Mouse (Mus musculus) forebrain, embryonic 12.5 days (tissue): ENCODE data around the gene Scyl2. TPM values are rescaled to one million over a fixed set of nuclear protein-coding genes. Genes with fewer than 3 reads are reported as not detected.
"Not testable (repeated sequence)": the region's sequence is repeated elsewhere in the genome, so short reads cannot be mapped to it uniquely, and the experiment has no call there.

Experiments
- ATAC-seq: fragments of 200-750 bp; cut with Nextera tagmentation; 2 replicates; pipeline ENCODE4 v1.8.0; 2017; ENCODE audit warnings: moderate TSS enrichment; ENCODE audit not compliant: low FRiP score
- H3K27ac ChIP-seq: fragments of 300-500 bp; sonication (generic); 2 replicates; pipeline ENCODE4 v1.5.1; 2016; ENCODE audit warnings: mild to moderate bottlenecking
- H3K27me3 ChIP-seq: fragments of 300-500 bp; sonication (generic); 2 replicates; pipeline ENCODE4 v1.6.1; 2016; ENCODE audit warnings: mild to moderate bottlenecking
- H3K36me3 ChIP-seq: fragments of 300-500 bp; sonication (generic); replicated peaks from 2 replicates; pipeline ENCODE4 v1.6.1; 2016; ENCODE audit warnings: mild to moderate bottlenecking
- H3K4me1 ChIP-seq: fragments of 300-500 bp; sonication (generic); 2 replicates; pipeline ENCODE4 v1.6.1; 2016
- H3K4me2 ChIP-seq: fragments of 300-500 bp; sonication (generic); 2 replicates; pipeline ENCODE4 v1.6.1; 2016; ENCODE audit warnings: mild to moderate bottlenecking, moderate library complexity
- H3K4me3 ChIP-seq: fragments of 300-500 bp; sonication (generic); replicated peaks from 2 replicates; pipeline ENCODE4 v1.5.1; 2016; ENCODE audit warnings: mild to moderate bottlenecking
- H3K9ac ChIP-seq: fragments of 300-500 bp; sonication (generic); 2 replicates; pipeline ENCODE4 v1.6.1; 2016; ENCODE audit warnings: mild to moderate bottlenecking
- H3K9me3 ChIP-seq: fragments of 300-500 bp; sonication (generic); 2 replicates; pipeline ENCODE4 v1.6.1; 2016
- WGBS: fragments of 180-500 bp; shearing (Covaris S2); methylation state at CpG from one replicate; pipeline ENCODE4 v1.1.7; 2016; 5-methylcytosine and 5-hydroxymethylcytosine counted together
- polyA plus RNA-seq: library from polyadenylated mRNA; unstranded; fragments of >200 nt; fragmentation: Nextera tagmentation; extraction: Ambion mirVana; gene quantifications from 2 replicates; pipeline ENCODE4 v1.2.1, GENCODE M21; 2016

Gene Scyl2
- polyA plus RNA-seq, 1 experiment from 2014 or later = 13.7 TPM

DNA sequence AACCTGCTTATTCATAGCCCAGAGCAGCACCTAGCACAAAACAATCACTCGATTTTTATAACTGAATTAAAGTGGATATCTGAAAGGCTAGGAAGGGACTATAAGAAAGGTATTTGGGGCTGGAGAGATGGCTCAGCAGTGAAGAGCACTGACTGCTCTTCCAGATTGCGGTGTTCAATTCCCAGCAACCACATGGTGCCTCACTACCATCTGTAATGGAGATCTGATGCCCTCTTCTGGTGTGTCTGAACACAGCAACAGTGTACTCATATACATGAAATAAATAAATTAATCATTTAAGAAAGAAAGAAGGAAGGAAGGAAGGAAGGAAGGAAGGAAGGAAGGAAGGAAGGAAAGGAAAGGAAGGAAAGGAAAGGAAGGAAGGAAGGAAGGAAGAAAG is 10.2 kb upstream of the Scyl2 start:
- ATAC-seq, H3K9me3 ChIP-seq, H3K4me2 ChIP-seq, H3K9ac ChIP-seq, H3K36me3 ChIP-seq, H3K27me3 ChIP-seq, H3K27ac ChIP-seq, H3K4me3 ChIP-seq, H3K4me1 ChIP-seq: not testable (repeated sequence)
- 69% methylated on average over 2 of the region's 2 CpGs for WGBS

DNA sequence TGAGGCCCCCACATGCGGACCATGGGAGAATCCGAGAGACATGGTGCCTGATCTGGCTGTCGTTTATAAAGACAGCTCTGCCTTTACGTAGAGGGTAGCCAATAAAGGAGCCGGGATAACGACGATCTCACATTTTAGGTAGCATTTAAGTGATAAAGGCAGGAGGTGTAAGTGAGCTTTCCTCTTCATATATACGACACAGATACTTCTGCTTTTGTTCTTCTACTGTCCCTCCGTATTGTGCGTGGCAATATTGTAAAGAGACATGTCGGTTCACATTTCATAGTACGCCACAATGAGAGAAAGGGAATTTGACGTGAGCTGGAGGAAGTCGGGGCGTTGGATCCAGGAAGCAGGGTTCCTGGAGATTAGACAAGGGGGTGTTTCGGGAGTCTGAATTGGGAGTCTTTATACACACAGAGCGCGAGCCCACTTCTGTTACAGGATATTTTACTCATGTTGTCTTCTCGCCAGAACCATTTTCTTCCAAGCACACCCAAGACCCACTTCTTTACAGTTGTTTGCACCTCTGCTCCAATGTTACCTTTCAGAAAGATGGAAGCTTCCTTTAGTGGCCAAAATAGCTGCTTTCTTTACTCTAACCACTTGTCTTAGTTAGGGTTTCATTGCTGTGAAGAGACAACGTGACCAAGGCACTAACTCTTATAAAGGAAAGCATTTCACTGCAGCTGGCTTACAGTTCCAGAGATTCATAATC is 9.3 kb upstream of the Scyl2 start:
- no peak overlapping the region for H3K4me2 ChIP-seq
- 86% methylated on average over 20 of the region's 20 CpGs for WGBS
- no peak overlapping the region for H3K9ac ChIP-seq
- H3K4me1 ChIP-seq = no peaks in the 10 kb centered on the region
- H3K27ac ChIP-seq = no peak overlapping the region
- no peaks in the 10 kb centered on the region for H3K9me3 ChIP-seq
- H3K4me3 ChIP-seq = no peak overlapping the region
- no peak for ATAC-seq
- H3K36me3 ChIP-seq = no peaks in the 10 kb centered on the region
- H3K27me3 ChIP-seq = no peaks in the 10 kb centered on the region

DNA sequence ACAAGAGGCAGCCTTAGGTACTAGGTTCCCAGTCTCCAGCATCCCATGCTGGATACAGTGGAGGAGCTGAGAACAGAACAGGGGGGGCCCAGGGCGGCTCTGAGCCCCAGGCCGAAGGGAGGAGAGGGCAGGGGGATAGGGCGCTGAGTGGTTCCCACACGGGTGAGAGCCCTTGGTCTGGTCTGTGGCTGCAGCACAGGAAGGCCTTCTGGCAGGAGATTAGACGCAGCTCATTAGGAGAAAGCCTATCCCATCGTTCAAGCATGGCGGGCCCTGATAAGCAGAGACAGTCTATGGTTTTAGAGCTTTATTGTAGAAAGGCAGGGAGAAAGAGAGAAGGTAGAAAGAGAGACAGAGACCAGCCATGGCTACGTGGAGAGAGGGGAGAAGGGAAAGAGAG is 3.9 kb upstream of the Scyl2 start:
- Histone ChIP-seq H3K9ac (no peak overlapping the region), H3K36me3 (no peaks in the 10 kb centered on the region), H3K4me3 (no peak overlapping the region), H3K27ac (no peak overlapping the region), H3K4me2 (no peak overlapping the region), H3K27me3 (peaks cover 4% of the 10 kb centered on the region; the same call in 1 of the 2 replicates), H3K9me3 (no peaks in the 10 kb centered on the region), H3K4me1 (peaks cover 9% of the 10 kb centered on the region)
- 60% methylated on average over 8 of the region's 8 CpGs for WGBS
- ATAC-seq = no peak

DNA sequence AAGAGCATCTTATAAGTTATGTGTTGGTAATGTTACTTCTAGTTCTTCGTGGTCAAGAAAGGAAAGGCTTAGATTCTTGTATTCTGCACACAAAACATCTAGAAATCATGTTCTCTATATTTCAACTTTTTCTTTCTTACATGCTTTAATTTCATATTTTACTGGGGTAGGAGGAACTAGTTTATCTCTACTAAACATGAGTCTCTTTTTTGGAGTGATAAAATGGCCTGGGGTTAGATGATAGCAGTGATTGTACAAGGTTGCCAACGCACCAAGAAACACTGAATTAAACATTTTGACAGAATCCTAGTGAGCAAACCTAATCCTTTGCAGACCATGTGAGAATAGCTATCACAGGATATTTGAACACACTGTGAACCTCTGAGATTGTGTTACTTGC is 1.4 kb upstream of the Scyl2 start:
- WGBS = 86% methylated on average over 2 of the region's 2 CpGs

DNA sequence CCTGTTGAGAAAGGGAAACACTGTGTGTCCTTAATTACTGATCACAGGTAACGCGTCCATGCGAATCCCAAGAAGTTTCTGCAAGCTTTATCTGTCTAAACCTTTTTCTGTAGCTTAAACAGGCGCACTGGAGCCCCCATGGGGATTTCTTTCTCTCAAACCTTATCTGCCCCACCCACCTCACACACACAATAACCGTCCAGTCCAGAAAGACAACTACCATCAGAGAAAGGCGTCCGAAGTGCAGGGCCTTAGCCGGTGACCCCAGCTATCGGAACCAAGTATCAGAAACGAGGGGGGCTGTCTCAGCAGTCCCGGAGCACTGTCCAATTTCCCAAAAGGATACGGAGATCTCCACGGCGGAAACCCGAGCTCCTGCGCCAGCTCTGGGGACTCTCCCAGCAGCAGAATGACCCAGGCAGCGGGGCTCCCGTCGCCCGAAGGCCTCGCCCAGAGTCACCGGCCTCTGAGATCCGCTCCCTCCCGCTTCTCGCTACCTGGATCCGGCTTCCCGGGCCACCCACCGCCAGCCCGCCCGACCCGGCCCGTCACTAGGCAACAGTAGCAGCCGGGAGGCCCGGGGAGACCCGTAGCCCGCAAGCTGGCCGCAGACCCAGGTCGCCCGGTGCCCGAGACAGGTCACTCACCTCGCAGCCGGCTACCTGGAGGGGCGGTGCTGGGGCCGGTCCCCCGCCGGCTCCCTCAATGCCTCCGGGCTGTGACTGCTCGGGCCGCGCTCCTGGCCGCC is 520 bp downstream of the Scyl2 start:
- WGBS = under 1% methylated on average over 50 of the region's 51 CpGs
- no peaks in the 10 kb centered on the region for H3K9me3 ChIP-seq
- 0 out of 2 replicates have a peak, but pooled peaks cover 6% of the 10 kb centered on the region for H3K36me3 ChIP-seq
- peak overlapping the region; percentile 93 for H3K4me3 ChIP-seq
- H3K4me2 ChIP-seq = peak overlapping the region; percentile 84
- peaks cover 4% of the 10 kb centered on the region; the same call in 1 of the 2 replicates for H3K27me3 ChIP-seq
- H3K4me1 ChIP-seq = peaks cover 19% of the 10 kb centered on the region
- peak overlapping the region; percentile 94 for H3K9ac ChIP-seq
- peak; percentile 81; the same call in 1 of the 2 replicates for ATAC-seq
- peak overlapping the region; percentile 61 for H3K27ac ChIP-seq

More for the DNA sequence above, 1.4 kb upstream of the Scyl2 start:
- no peak overlapping the region for H3K4me3 ChIP-seq
- H3K4me1 ChIP-seq = peaks cover 19% of the 10 kb centered on the region
- ATAC-seq = no peak
- no peak overlapping the region for H3K4me2 ChIP-seq
- 0 out of 2 replicates have a peak, but pooled peaks cover 6% of the 10 kb centered on the region for H3K36me3 ChIP-seq
- no peaks in the 10 kb centered on the region for H3K9me3 ChIP-seq
- H3K27me3 ChIP-seq = peaks cover 4% of the 10 kb centered on the region; the same call in 1 of the 2 replicates
- no peak overlapping the region for H3K27ac ChIP-seq
- no peak overlapping the region for H3K9ac ChIP-seq

DNA sequence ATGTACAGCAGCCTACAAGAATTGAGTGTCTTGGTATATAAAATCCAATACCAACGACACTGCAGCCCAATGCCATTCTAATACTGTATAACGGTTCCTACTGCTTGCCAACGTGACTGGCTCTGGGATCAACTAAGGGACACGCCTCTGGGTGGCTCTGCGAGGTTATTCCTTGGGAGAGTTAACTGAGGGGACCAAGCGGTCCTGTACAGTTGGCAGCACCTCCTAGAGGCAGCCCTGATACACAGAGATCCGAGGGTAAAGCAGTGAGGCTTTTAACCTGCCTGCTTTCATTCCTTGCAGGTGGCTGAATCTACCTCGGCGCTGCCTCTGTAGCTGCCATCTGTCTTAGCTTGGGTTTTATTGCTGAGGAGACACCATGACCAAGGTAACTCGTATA is 3.1 kb downstream of the Scyl2 start:
- WGBS = 81% methylated on average over 10 of the region's 10 CpGs
- H3K4me1 ChIP-seq = peaks cover 19% of the 10 kb centered on the region
- no peaks in the 10 kb centered on the region for H3K9me3 ChIP-seq
- no peak overlapping the region for H3K4me3 ChIP-seq
- no peak for ATAC-seq
- H3K9ac ChIP-seq = no peak overlapping the region
- 0 out of 2 replicates have a peak, but pooled peaks cover 6% of the 10 kb centered on the region for H3K36me3 ChIP-seq
- H3K27ac ChIP-seq = no peak overlapping the region
- H3K4me2 ChIP-seq = no peak overlapping the region
- H3K27me3 ChIP-seq = no peaks in the 10 kb centered on the region

DNA sequence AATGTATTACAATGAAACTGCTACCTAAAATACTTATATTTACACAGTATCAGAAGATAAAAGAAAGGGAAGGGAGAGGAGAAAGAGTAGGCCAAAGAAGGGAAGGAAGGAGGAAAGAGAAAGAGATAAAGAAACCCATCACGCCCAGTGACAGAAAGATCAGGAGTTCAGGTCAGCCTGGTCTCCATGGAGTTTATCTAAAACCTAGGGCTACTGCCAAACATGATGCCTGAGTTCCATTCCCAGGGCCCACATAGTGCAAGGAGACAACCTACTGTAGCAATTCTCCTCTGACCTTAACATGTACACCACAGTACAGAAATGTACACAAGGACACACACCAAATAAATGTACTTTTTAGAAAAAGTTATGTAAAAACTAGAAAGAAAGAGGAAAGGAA is 3.9 kb downstream of the Scyl2 start:
- Histone ChIP-seq H3K27ac (no peak overlapping the region), H3K27me3 (no peaks in the 10 kb centered on the region), H3K36me3 (0 out of 2 replicates have a peak, but pooled peaks cover 6% of the 10 kb centered on the region), H3K9ac (no peak overlapping the region), H3K4me1 (peaks cover 19% of the 10 kb centered on the region), H3K9me3 (no peaks in the 10 kb centered on the region), H3K4me3 (no peak overlapping the region), H3K4me2 (no peak overlapping the region)
- WGBS = 100% methylated on average over 1 of the region's 1 CpGs
- ATAC-seq = no peak

DNA sequence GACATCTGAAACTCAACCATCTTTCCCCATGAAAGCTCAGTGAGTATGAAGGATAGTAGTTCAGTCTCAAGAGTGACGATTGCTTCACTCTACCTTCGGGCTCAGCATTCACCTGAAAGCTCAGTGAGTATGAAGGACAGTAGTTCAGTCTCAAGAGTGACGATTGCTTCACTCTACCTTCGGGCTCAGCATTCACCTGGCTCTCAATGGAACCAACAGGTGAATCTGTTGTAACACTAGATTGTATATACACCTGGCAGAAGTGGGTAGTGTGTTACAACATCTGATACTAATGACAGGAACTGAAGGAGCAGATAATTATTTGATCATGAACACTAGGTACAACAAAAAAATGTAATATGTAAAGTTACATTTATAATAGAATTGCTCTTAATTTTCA is 4.4 kb downstream of the Scyl2 start:
- Histone ChIP-seq H3K4me3 (no peak overlapping the region), H3K27me3 (no peaks in the 10 kb centered on the region), H3K36me3 (0 out of 2 replicates have a peak, but pooled peaks cover 6% of the 10 kb centered on the region), H3K9me3 (no peaks in the 10 kb centered on the region), H3K27ac (no peak overlapping the region), H3K4me1 (peaks cover 17% of the 10 kb centered on the region), H3K4me2 (no peak overlapping the region), H3K9ac (no peak overlapping the region)
- 93% methylated on average over 4 of the region's 4 CpGs for WGBS
- ATAC-seq = no peak

DNA sequence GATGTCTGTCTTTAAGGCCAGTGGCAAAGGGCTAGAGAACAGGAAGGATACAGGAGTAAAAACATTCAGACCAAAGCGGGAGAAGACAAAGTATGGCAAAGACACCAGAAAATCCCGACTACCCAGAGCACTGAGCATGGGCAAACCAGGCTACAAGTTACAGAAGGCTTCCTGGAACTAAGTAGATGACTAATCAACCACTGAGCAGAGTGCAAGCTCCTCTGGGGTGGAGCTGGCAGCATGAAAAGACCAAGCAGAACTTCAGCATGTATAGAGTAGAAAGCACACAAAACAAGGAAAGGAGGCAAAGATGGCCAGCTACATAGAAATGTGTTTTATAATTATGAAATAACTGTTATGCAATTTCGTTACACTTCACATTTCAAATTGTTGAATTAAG is 5.6 kb downstream of the Scyl2 start:
- Histone ChIP-seq H3K36me3 (0 out of 2 replicates have a peak, but pooled peaks cover 6% of the 10 kb centered on the region), H3K4me3 (no peak overlapping the region), H3K27me3 (no peaks in the 10 kb centered on the region), H3K4me2 (no peak overlapping the region), H3K9me3 (no peaks in the 10 kb centered on the region), H3K27ac (no peak overlapping the region), H3K9ac (no peak overlapping the region), H3K4me1 (peaks cover 14% of the 10 kb centered on the region)
- ATAC-seq = no peak
- WGBS = 90% methylated on average over 3 of the region's 3 CpGs

DNA sequence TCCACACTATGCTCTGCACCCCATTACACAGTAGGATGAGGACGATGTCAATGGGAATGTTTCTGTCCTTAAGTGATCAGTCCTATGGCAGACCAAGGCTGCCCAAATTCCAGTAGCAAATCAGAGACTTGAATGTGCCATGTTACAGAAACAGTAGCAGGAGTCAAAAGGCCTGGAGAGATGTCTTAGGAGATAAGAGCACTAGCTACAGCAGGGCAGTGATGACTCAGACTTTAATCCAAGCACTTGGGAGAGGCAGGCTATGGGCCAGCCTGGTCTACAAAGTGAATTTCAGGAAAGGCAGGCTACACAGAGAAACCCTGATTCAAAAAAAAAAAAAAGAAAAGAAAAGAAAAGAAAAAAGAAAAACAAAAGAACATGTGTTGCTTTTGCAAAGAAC is 6.6 kb downstream of the Scyl2 start:
- H3K9ac ChIP-seq = no peak overlapping the region
- no peak overlapping the region for H3K27ac ChIP-seq
- H3K9me3 ChIP-seq = no peaks in the 10 kb centered on the region
- H3K4me1 ChIP-seq = peaks cover 6% of the 10 kb centered on the region; the same call in 1 of the 2 replicates
- 100% methylated on average over 1 of the region's 1 CpGs for WGBS
- no peaks in the 10 kb centered on the region for H3K27me3 ChIP-seq
- H3K4me2 ChIP-seq = no peak overlapping the region
- ATAC-seq = no peak
- H3K36me3 ChIP-seq = 0 out of 2 replicates have a peak, but pooled peaks cover 6% of the 10 kb centered on the region
- no peak overlapping the region for H3K4me3 ChIP-seq

DNA sequence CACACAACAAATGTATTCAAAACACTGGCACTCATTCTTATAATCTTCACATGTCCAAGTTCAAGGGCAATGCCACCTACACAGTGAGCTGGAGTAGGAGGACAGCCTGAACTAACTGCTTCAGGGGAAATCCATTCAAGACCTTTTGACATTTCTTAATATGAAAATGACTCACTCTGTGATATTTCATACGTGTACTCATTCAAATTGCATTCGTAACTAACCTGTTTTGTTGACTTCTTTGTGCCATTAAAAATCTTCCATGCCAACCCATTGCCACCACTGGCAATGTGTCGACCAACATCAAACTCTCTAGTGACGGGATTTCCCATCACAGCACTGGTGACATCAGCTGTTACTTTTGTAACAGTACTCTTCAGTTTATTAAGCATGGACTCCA is 8.0 kb downstream of the Scyl2 start:
- ATAC-seq = no peak
- 94% methylated on average over 4 of the region's 4 CpGs for WGBS

DNA sequence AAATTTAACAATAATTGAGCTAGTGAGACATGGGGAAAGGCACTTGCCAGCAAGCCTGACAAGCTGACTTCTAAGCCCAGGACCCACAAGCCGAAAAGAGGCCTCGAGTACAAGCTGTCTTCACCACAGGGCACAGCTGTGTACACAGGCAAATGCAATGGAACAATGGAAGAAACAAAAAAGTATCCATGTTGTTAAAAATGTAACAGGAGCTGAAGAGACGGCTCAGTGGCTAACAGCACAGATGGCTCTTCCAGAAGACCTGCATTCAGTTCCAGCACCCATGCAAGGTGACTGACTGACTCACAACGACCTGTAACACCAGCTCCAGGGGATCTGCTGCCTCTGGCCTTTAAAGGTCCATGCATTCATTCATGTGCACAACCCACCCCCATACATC is 9.5 kb downstream of the Scyl2 start:
- no peak overlapping the region for H3K4me3 ChIP-seq
- no peak overlapping the region for H3K4me2 ChIP-seq
- ATAC-seq = no peak
- no peaks in the 10 kb centered on the region for H3K27me3 ChIP-seq
- H3K4me1 ChIP-seq = no peaks in the 10 kb centered on the region
- H3K27ac ChIP-seq = no peak overlapping the region
- no peaks in the 10 kb centered on the region for H3K36me3 ChIP-seq
- no peak overlapping the region for H3K9ac ChIP-seq
- no peaks in the 10 kb centered on the region for H3K9me3 ChIP-seq
- 58% methylated on average over 4 of the region's 4 CpGs for WGBS

More for the DNA sequence above, 8.0 kb downstream of the Scyl2 start:
- H3K9ac ChIP-seq = no peak overlapping the region
- H3K27me3 ChIP-seq = no peaks in the 10 kb centered on the region
- H3K4me3 ChIP-seq = no peak overlapping the region
- 0 out of 2 replicates have a peak, but pooled peaks cover 3% of the 10 kb centered on the region for H3K4me1 ChIP-seq
- no peak overlapping the region for H3K27ac ChIP-seq
- no peak overlapping the region for H3K4me2 ChIP-seq
- H3K9me3 ChIP-seq = no peaks in the 10 kb centered on the region
- 0 out of 2 replicates have a peak, but pooled peaks cover 3% of the 10 kb centered on the region for H3K36me3 ChIP-seq
